Mouse (Mus musculus): ENCODE measurements around the gene Dnaja4. TPM values are rescaled to one million over a fixed set of nuclear protein-coding genes. Genes with fewer than 3 reads are reported as not detected.

The Dnaja4 gene
- polyA plus RNA-seq, 1 experiment from 2014 or later, result 7.1 TPM

- H3K27ac ChIP-seq, result no peak overlapping the region
- H3K4me3 ChIP-seq, result no peak overlapping the region
- peaks cover 29% of the 10 kb centered on the region for H3K27me3 ChIP-seq
- no peak overlapping the region for H3K4me2 ChIP-seq (replicated peaks)
- no peaks in the 10 kb centered on the region for H3K9me3 ChIP-seq
- 84% methylated on average over 2 of the region's 2 CpGs for WGBS
- no peak for ATAC-seq (ENCODE audit: insufficient number of reproducible peaks, insufficient read depth, low FRiP score, low TSS enrichment)
- H3K9ac ChIP-seq, result no peak overlapping the region
- no peaks in the 10 kb centered on the region for H3K36me3 ChIP-seq
- H3K4me1 ChIP-seq, result peaks cover 7% of the 10 kb centered on the region
These were observed 3.9 kb downstream of the Dnaja4 start for GRCm38 (mm10) chr9:54702581-54702980.

DNA sequence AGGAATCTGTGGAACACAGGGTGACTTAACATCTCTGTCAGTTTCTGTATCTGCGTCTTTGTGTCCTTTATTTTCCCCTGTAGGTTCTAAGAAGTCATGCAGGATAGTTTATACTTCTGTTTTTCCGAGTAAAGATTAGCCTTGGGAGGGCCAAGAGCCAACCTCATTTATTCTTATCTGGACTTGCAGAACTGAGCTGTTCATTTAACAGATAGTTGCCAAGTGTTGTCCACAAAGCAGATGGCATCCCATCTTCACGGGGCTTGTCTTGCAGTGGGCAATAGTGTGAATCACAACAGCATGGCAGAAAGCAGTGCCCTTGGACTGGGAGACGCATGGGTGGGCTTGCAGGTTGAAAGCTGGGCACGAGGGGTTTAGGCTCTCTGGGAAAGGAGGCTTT is 5.7 kb downstream of the Dnaja4 start:
- H3K9me3 ChIP-seq, result no peaks in the 10 kb centered on the region
- H3K27me3 ChIP-seq, result peaks cover 17% of the 10 kb centered on the region
- H3K9ac ChIP-seq, result no peak overlapping the region
- H3K4me3 ChIP-seq, result no peak overlapping the region
- H3K36me3 ChIP-seq, result no peaks in the 10 kb centered on the region
- no peak overlapping the region for H3K4me2 ChIP-seq (replicated peaks)
- H3K27ac ChIP-seq, result no peak overlapping the region
- peaks cover 7% of the 10 kb centered on the region for H3K4me1 ChIP-seq
- WGBS, result 80% methylated on average over 5 of the region's 5 CpGs
- no peak for ATAC-seq (ENCODE audit: insufficient number of reproducible peaks, insufficient read depth, low FRiP score, low TSS enrichment)

DNA sequence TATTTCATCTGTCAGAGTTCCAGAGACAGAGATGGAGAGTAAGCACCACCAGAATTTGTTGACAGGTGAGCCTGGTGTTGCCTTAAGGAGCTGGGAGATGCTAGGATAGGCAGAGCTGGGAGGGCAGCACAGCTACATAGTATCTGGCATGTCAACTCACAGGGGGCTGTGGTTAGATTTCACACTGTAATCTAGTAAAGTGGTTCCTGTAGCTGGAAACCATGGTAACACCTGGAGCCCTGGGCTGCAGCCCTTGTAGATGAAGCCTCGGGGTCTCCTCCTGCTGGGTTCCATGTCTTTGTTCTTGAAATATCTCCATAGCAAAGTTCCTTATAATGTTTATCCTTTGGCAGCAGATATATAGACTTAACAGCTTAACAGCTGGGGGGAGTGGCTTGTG is 6.9 kb downstream of the Dnaja4 start:
- ATAC-seq (ENCODE audit: insufficient number of reproducible peaks, insufficient read depth, low FRiP score, low TSS enrichment), result no peak
- Histone ChIP-seq H3K36me3 (no peaks in the 10 kb centered on the region), H3K4me2 (replicated peaks) (no peak overlapping the region), H3K9me3 (no peaks in the 10 kb centered on the region), H3K4me1 (no peaks in the 10 kb centered on the region), H3K27ac (no peak overlapping the region), H3K9ac (no peak overlapping the region), H3K4me3 (no peak overlapping the region), H3K27me3 (peaks cover 7% of the 10 kb centered on the region)
- whole genome bisulfite sequencing, result 73% methylated on average over 1 of the region's 1 CpGs

- Histone ChIP-seq H3K4me3 (no peak overlapping the region), H3K9me3 (no peaks in the 10 kb centered on the region), H3K27ac (no peak overlapping the region), H3K36me3 (peaks cover 17% of the 10 kb centered on the region), H3K27me3 (no peaks in the 10 kb centered on the region), H3K9ac (no peak overlapping the region), H3K4me2 (replicated peaks) (no peak overlapping the region), H3K4me1 (no peaks in the 10 kb centered on the region)
- WGBS, result 58% methylated on average over 8 of the region's 8 CpGs
- ATAC-seq (ENCODE audit: insufficient number of reproducible peaks, insufficient read depth, low FRiP score, low TSS enrichment), result no peak
These were observed 8.8 kb downstream of the Dnaja4 start for GRCm38 (mm10) chr9:54707288-54707999.

GRCm38 (mm10) chr9:54708085-54708484 is 9.4 kb downstream of the Dnaja4 start:
- Histone ChIP-seq H3K4me1 (no peaks in the 10 kb centered on the region), H3K4me2 (replicated peaks) (no peak overlapping the region), H3K9me3 (no peaks in the 10 kb centered on the region), H3K27me3 (no peaks in the 10 kb centered on the region), H3K36me3 (peaks cover 24% of the 10 kb centered on the region), H3K27ac (no peak overlapping the region), H3K9ac (no peak overlapping the region), H3K4me3 (no peak overlapping the region)
- ATAC-seq (ENCODE audit: insufficient number of reproducible peaks, insufficient read depth, low FRiP score, low TSS enrichment), result no peak
- 87% methylated on average over 5 of the region's 5 CpGs for WGBS

DNA sequence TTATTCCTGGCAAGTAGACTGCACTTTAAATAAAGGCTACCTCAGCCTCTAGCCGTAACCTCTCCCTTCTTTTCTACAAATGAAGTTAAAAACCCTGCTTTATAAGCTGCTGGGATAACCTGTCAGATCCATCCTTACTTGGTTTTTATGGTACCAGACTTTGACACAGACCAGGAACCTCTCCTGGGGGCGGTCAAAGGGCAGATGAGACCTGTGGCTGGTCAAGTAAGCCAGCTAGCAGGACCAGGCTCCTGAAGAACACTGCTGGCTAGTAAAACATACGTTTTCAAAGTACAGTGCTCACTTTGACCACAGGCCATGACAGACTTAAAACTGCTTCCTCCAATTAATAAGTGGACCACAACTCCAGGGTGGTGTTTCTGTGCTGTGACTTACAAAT is 17.1 kb downstream of the Dnaja4 start:
- H3K36me3 ChIP-seq, result peaks cover 95% of the 10 kb centered on the region

DNA sequence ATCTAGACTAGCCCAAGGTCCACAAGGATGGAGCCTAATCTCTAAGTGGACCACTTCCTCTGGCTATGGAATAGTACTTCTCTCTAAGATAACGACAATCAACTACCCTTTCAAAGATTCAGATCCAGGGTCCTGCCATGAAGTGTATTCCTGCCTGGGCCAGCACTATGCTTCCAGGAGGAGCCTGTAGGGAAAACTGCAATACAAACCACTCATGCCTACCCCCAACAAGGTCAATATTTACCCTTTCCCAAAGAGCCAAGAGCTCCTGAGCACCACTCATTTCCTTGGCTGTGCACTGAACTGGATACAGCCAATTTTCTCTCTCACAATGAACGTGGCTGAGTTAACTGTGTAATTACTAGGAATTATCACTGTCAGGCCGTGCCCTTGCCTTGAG is 18.9 kb downstream of the Dnaja4 start:
- H3K4me1 ChIP-seq, result no peaks in the 10 kb centered on the region
- H3K4me2 ChIP-seq (replicated peaks), result no peak overlapping the region
- H3K9ac ChIP-seq, result no peak overlapping the region
- no peaks in the 10 kb centered on the region for H3K9me3 ChIP-seq
- H3K4me3 ChIP-seq, result no peak overlapping the region
- no peaks in the 10 kb centered on the region for H3K27me3 ChIP-seq
- no peak overlapping the region for H3K27ac ChIP-seq
- no peak for ATAC-seq (ENCODE audit: insufficient number of reproducible peaks, insufficient read depth, low FRiP score, low TSS enrichment)
- peaks cover 89% of the 10 kb centered on the region for H3K36me3 ChIP-seq
- WGBS, result 79% methylated on average over 3 of the region's 3 CpGs

More for the DNA sequence above, 17.1 kb downstream of the Dnaja4 start:
- Histone ChIP-seq H3K9ac (no peak overlapping the region), H3K4me1 (no peaks in the 10 kb centered on the region), H3K27me3 (no peaks in the 10 kb centered on the region), H3K4me3 (no peak overlapping the region), H3K27ac (no peak overlapping the region), H3K4me2 (replicated peaks) (no peak overlapping the region), H3K9me3 (no peaks in the 10 kb centered on the region)
- ATAC-seq (ENCODE audit: insufficient number of reproducible peaks, insufficient read depth, low FRiP score, low TSS enrichment), result no peak
- WGBS, result 93% methylated on average over 3 of the region's 3 CpGs

DNA sequence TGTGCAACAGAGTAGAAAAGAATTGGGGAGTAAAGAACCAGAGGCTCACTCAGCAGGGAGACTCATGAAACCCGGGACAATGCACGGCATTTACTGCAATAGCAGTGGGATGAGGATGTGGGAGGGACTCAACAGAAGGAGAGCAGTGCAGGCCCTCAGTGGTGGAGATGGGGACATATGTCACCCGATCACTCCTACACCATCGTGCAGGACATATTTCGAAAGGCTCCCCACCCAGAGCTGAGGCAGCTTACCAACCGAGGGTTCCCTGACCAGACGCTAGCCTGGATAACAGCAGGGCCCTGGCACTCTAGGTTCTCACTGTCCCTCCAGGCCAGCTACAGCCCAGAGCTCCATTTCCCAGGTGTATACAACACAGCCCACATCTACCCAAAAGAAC is 23.5 kb downstream of the Dnaja4 start:
- Histone ChIP-seq H3K36me3 (peaks cover 87% of the 10 kb centered on the region), H3K27me3 (no peaks in the 10 kb centered on the region)
- WGBS, result 92% methylated on average over 7 of the region's 7 CpGs

GRCm38 (mm10) chr9:54722596-54722995 is 23.9 kb downstream of the Dnaja4 start:
- H3K4me3 ChIP-seq, result no peak overlapping the region
- H3K27me3 ChIP-seq, result no peaks in the 10 kb centered on the region
- WGBS, result 90% methylated on average over 4 of the region's 4 CpGs
- no peaks in the 10 kb centered on the region for H3K9me3 ChIP-seq
- H3K9ac ChIP-seq, result no peak overlapping the region
- H3K4me2 ChIP-seq (replicated peaks), result no peak overlapping the region
- ATAC-seq (ENCODE audit: insufficient number of reproducible peaks, insufficient read depth, low FRiP score, low TSS enrichment), result no peak
- H3K36me3 ChIP-seq, result peaks cover 87% of the 10 kb centered on the region
- H3K27ac ChIP-seq, result no peak overlapping the region
- H3K4me1 ChIP-seq, result no peaks in the 10 kb centered on the region

More for the DNA sequence above, 23.5 kb downstream of the Dnaja4 start:
- no peaks in the 10 kb centered on the region for H3K4me1 ChIP-seq
- H3K27ac ChIP-seq, result no peak overlapping the region
- H3K4me2 ChIP-seq (replicated peaks), result no peak overlapping the region
- H3K9me3 ChIP-seq, result no peaks in the 10 kb centered on the region
- no peak overlapping the region for H3K9ac ChIP-seq
- no peak for ATAC-seq (ENCODE audit: insufficient number of reproducible peaks, insufficient read depth, low FRiP score, low TSS enrichment)
- no peak overlapping the region for H3K4me3 ChIP-seq

DNA sequence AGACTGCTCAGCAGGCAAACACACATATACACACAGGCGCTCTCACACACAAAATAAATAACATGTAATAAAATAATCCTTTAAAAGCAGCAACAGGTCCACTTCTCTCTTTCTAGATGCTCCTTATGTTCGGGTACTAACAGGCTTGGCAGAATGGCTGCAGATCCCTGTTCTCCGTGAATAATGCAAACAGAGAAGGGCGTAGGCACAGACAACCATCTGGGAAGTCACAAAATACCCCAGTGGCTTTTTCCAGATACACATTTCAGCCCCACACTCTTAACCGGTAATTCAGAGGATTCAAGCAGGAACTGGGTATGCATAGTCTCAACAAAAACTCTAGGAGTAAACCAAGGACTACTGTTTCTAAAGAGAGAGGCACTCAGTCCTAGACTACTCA is 27.6 kb downstream of the Dnaja4 start:
- no peak for ATAC-seq (ENCODE audit: insufficient number of reproducible peaks, insufficient read depth, low FRiP score, low TSS enrichment)
- Histone ChIP-seq H3K4me1 (no peaks in the 10 kb centered on the region), H3K4me2 (replicated peaks) (no peak overlapping the region), H3K36me3 (peaks cover 74% of the 10 kb centered on the region), H3K27me3 (no peaks in the 10 kb centered on the region), H3K9ac (no peak overlapping the region), H3K4me3 (no peak overlapping the region), H3K27ac (no peak overlapping the region), H3K9me3 (no peaks in the 10 kb centered on the region)
- 86% methylated on average over 5 of the region's 5 CpGs for WGBS

GRCm38 (mm10) chr9:54732122-54732521 is 33.4 kb downstream of the Dnaja4 start:
- H3K36me3 ChIP-seq, result peaks cover 23% of the 10 kb centered on the region
- WGBS, result 91% methylated on average over 2 of the region's 2 CpGs
- no peak overlapping the region for H3K9ac ChIP-seq
- H3K27ac ChIP-seq, result no peak overlapping the region
- ATAC-seq (ENCODE audit: insufficient number of reproducible peaks, insufficient read depth, low FRiP score, low TSS enrichment), result no peak
- H3K4me2 ChIP-seq (replicated peaks), result no peak overlapping the region
- H3K4me3 ChIP-seq, result no peak overlapping the region
- H3K27me3 ChIP-seq, result no peaks in the 10 kb centered on the region
- no peaks in the 10 kb centered on the region for H3K9me3 ChIP-seq
- peaks cover 8% of the 10 kb centered on the region for H3K4me1 ChIP-seq

DNA sequence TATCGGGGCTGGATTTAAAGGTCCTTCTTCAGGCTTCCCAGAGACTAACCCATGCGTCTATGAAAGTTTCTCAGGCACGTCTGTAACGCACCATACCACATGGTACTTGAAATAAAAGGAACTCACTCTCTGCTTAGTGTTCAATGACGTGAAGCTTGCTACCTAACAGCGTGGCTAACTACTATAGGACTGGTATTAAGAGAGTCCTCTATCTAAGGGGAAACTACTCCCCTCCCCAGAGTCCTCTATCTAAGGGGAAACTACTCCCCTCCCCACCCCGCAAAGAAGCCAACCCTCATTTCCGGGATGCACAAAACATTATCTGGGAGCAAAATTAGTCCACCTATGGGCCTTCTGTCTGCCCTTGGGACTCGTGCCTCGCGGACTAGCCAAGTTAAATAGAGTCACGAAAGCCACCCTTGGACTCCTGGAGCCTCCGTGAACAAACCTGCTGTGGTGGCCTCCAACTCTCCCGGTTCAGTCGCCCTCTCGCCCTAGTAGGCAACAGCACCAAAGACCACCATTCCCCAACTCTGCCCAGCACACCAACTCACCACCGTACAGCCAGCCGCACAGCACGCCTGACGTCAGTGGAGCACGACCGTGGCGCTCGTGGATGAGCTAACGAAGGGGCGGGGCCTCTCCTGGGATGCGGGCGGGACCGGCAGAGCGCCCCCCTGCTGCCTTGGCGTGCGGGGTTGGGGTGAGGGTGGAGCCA is 35.4 kb downstream of the Dnaja4 start, which contains the start of gene Wdr61:
Gene Wdr61, minus strand, starts transcription at position 599 of the 718 bp plus-strand sequence.
- peak within 1 kb of the TSS; percentile 46 for H3K27ac ChIP-seq

More for the DNA sequence above, 35.4 kb downstream of the Dnaja4 start, which contains the start of gene Wdr61:
- 2% methylated on average over 32 of the region's 32 CpGs for WGBS
- peak within 1 kb of the TSS; percentile 80 for H3K9ac ChIP-seq
- peak within 1 kb of the TSS; percentile 80 for H3K4me2 ChIP-seq (replicated peaks)
- peaks cover 14% of the 10 kb centered on the region for H3K36me3 ChIP-seq
- peaks cover 11% of the 10 kb centered on the region for H3K4me1 ChIP-seq
- no peaks in the 10 kb centered on the region for H3K9me3 ChIP-seq
- peak; percentile 93 for ATAC-seq (ENCODE audit: insufficient number of reproducible peaks, insufficient read depth, low FRiP score, low TSS enrichment)
- peak within 1 kb of the TSS; percentile 84 for H3K4me3 ChIP-seq
- H3K27me3 ChIP-seq, result no peaks in the 10 kb centered on the region
